Mouse (Mus musculus) embryonic fibroblast, embryonic 13.5 days (primary cell): ENCODE results near the gene Clstn2.

Source experiments
- CTCF ChIP-seq: IDR thresholded peaks from 2 replicates; pipeline ENCODE4 v1.5.1; 2011; ENCODE audit warnings: mild to moderate bottlenecking, control low read depth, low read length, moderate library complexity, borderline replicate concordance; ENCODE audit not compliant: insufficient read depth
- POLR2A ChIP-seq: IDR thresholded peaks from 2 replicates; pipeline ENCODE4 v1.6.1; 2011; ENCODE audit warnings: low read depth, mild to moderate bottlenecking, control low read depth, low read length, moderate library complexity

DNA sequence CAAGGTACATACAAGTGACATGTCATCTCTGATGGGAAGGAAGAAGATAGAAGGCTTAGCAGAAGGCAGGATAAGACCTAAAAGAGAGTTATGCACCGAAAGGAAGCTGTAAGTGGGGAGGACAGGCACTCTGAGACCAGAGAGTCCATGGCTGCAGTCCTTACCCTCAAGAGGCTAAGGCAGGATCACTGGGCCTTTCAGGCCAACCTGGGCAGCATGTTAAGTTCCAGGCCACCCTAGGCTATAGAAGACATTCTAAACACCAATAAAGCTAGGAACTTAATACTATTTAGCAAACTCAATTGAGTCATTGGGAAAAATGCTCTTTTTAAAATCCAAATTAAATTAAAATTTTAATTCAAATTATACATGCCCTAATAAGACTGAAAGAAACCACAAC is 258.0 kb downstream of the Clstn2 start:
- TF ChIP-seq POLR2A: no peak
- no peak for TF ChIP-seq CTCF
